Comparison of ENCODE assay signal across 8 mouse cellular contexts in the genomic region with DNA sequence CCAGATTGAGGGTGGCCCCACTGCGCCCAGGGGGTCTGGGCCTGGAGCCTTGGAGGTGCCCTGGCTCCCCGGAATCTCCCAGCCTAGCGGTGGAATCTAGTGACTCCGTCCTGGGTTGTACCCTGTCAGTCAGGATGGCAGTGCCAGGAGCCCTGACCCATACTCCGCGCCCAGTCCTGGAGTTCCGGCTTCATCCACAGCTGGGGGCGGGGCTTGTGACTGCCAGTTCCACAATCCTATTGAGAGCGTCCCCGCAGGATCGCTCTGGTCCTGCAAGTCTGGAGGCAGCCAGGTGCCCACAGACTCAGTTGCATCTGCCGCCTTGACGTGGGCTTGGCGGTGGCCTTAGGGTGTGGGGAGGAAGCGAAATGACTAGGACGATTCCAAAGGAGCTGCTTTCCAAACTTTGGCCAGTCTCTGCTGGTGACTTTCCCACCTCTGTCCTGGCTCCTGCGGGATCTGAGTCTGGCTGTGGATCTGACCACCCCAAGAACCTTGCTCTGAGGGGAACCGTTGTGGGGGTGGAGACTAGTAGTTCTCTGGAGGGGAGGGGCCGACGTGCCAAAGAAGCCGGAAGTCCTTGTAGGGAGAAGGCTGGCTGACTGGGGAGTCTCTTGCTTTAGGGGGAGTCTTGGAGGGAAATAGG. TPM values are rescaled to one million over a fixed set of nuclear protein-coding genes. Genes with fewer than 3 reads are reported as not detected.
DNase-seq lines count a peak whose midpoint lies in the region; ATAC-seq and TF ChIP-seq lines count a peak whose summit lies in the region.

No protein-coding gene starts in this region.

- intact Hi-C loops in heart, postnatal 10 days (cut with DNase I) = no loop called here

- TF ChIP-seq EP300 in lung, postnatal 0 days (IDR thresholded peaks at IDR 0.05) = no peak

- H3K4me2 ChIP-seq in forebrain, embryonic 11.5 days (ENCODE audit: low read depth, low read length, severe bottlenecking) = peak overlapping the region; percentile 96
- H3K4me2 ChIP-seq in lung, postnatal 0 days (replicated peaks; ENCODE audit: low read depth, low read length) = peak overlapping the region; percentile 98

- peak; percentile 79 for TF ChIP-seq CTCF in lung, postnatal 0 days (IDR thresholded peaks at IDR 0.05)
- peak; percentile 43; the same call in 1 of the 2 replicates for TF ChIP-seq CTCF in thymus, adult 2 months (IDR thresholded peaks at IDR 0.05; ENCODE audit: borderline replicate concordance, control insufficient read depth, extremely low read depth, insufficient read depth, low read length, poor library complexity)

- peaks cover 2% of the 10 kb centered on the region; the same call in 1 of the 2 replicates for H3K36me3 ChIP-seq in forebrain, embryonic 11.5 days (ENCODE audit: control insufficient read depth, insufficient read depth, low read length)
- H3K36me3 ChIP-seq in lung, postnatal 0 days (ENCODE audit: insufficient read depth, low read length) = 0 out of 2 replicates have a peak, but pooled peaks cover 4% of the 10 kb centered on the region
- H3K36me3 ChIP-seq in thymus, adult 2 months (ENCODE audit: control insufficient read depth, insufficient read depth, low read length) = no peaks in the 10 kb centered on the region; the same call in 1 of the 2 replicates

- DNase-seq in adrenal gland, postnatal 36 days = peak; percentile 95 to 97
- peak; percentile 92 for DNase-seq in forebrain, embryonic 11.5 days (ENCODE audit: low spot score)
- DNase-seq in heart, postnatal 10 days = peak; percentile 91 to 92
- peak; percentile 93 to 96 for DNase-seq in kidney, postnatal 4 days
- peak; percentile 96 for DNase-seq in lung, postnatal 0 days (ENCODE audit: low spot score)
- peak; percentile 80 for DNase-seq in ovary, adult 18-20 months (ENCODE audit: low spot score)
- peak; percentile 88 for DNase-seq in thymus, adult 2 months

- H3K27me3 ChIP-seq in forebrain, embryonic 11.5 days (ENCODE audit: control insufficient read depth, insufficient read depth, low read length) = no peaks in the 10 kb centered on the region
- H3K27me3 ChIP-seq in lung, postnatal 0 days (replicated peaks; ENCODE audit: insufficient read depth, low read length) = no peaks in the 10 kb centered on the region
- H3K27me3 ChIP-seq in thymus, adult 2 months (ENCODE audit: control insufficient read depth, insufficient read depth, low read length) = no peaks in the 10 kb centered on the region

- peak overlapping the region; percentile 58 for H3K9ac ChIP-seq in forebrain, embryonic 11.5 days (ENCODE audit: low read length)
- H3K9ac ChIP-seq in lung, postnatal 0 days (replicated peaks; ENCODE audit: low read depth) = peak overlapping the region; percentile 77

- peaks cover 14% of the 10 kb centered on the region for H3K4me1 ChIP-seq in forebrain, embryonic 11.5 days (replicated peaks; ENCODE audit: control insufficient read depth, insufficient read depth, low read length)
- peaks cover 13% of the 10 kb centered on the region; the same call in 1 of the 2 replicates for H3K4me1 ChIP-seq in lung, postnatal 0 days (ENCODE audit: insufficient read depth, low read depth, low read length)
- peaks cover 12% of the 10 kb centered on the region for H3K4me1 ChIP-seq in thymus, adult 2 months (replicated peaks; ENCODE audit: control insufficient read depth, insufficient read depth, low read length)

- H3K9me3 ChIP-seq in forebrain, embryonic 11.5 days (ENCODE audit: control insufficient read depth, low read length) = no peaks in the 10 kb centered on the region
- H3K9me3 ChIP-seq in lung, postnatal 0 days (ENCODE audit: low read length) = no peaks in the 10 kb centered on the region

- no peak overlapping the region for H3K27ac ChIP-seq in forebrain, embryonic 11.5 days (ENCODE audit: low read depth, low read length)
- H3K27ac ChIP-seq in lung, postnatal 0 days (ENCODE audit: low read length) = peak overlapping the region; percentile 81
- peak overlapping the region; percentile 6 for H3K27ac ChIP-seq in thymus, adult 2 months (ENCODE audit: control insufficient read depth, insufficient read depth, low read length)

- WGBS in forebrain, embryonic 11.5 days = 1% methylated on average over 21 of the region's 21 CpGs
- WGBS in lung, postnatal 0 days = under 1% methylated on average over 21 of the region's 21 CpGs
- under 1% methylated on average over 21 of the region's 21 CpGs for WGBS in thymus, adult 2 months

- H3K4me3 ChIP-seq in forebrain, embryonic 11.5 days (ENCODE audit: low read depth, low read length) = peak overlapping the region; percentile 67
- H3K4me3 ChIP-seq in lung, postnatal 0 days (ENCODE audit: low read depth, low read length) = peak overlapping the region; percentile 96
- peak overlapping the region; percentile 58 for H3K4me3 ChIP-seq in thymus, adult 2 months (ENCODE audit: control insufficient read depth, insufficient read depth, low read length)

- peak; percentile 39; the same call in 1 of the 2 replicates for TF ChIP-seq POLR2A in thymus, adult 2 months (IDR thresholded peaks at IDR 0.05; ENCODE audit: control insufficient read depth, extremely low read depth, insufficient read depth, low read length, poor library complexity)

- peak; percentile 79 for ATAC-seq in CD4-positive, CD25-positive, alpha-beta regulatory T cell, adult 4 months
- peak; percentile 85 for ATAC-seq in forebrain, embryonic 11.5 days (replicated peaks; ENCODE audit: low FRiP score)
- ATAC-seq in lung, postnatal 0 days = peak; percentile 93

RNA-seq across cellular contexts. Expression of gene Gm20708, which starts 1.1 kb away (rescaled TPM):
- 1 to 10 TPM; 1.0 to 3.2 TPM for polyA plus RNA-seq in CD4-positive, CD25-positive, alpha-beta regulatory T cell, adult 4 months (2017; shearing (Covaris generic))
- total RNA-seq in adrenal gland, postnatal 36 days (2021) = under 1 TPM; 0.50 to 0.63 TPM
- 0.55 and 0.87 TPM in 2 replicates for polyA plus RNA-seq in forebrain, embryonic 11.5 days (2014; fragmentation: Nextera tagmentation; extraction: Ambion mirVana)
- total RNA-seq in heart, postnatal 10 days (2021) = 1 to 10 TPM; 1.5 to 2.5 TPM
- 0.27 TPM in 1 of 2 replicates, not detected in the other for polyA plus RNA-seq in lung, postnatal 0 days (2015; fragmentation: Nextera tagmentation; extraction: Ambion mirVana)
- polyA plus RNA-seq in thymus, adult 2 months (2012; rRNA removed) = 0.06 TPM in 1 of 2 replicates, not detected in the other

RNA-seq across cellular contexts. Expression of gene Syngr2, which starts 1.1 kb away (rescaled TPM):
- polyA plus RNA-seq in CD4-positive, CD25-positive, alpha-beta regulatory T cell, adult 4 months (2017; shearing (Covaris generic)) = 100 to 1,000 TPM; 110 to 153 TPM
- 10 to 100 TPM; 80.4 to 97.8 TPM for total RNA-seq in adrenal gland, postnatal 36 days (2021)
- polyA plus RNA-seq in forebrain, embryonic 11.5 days (2014; fragmentation: Nextera tagmentation; extraction: Ambion mirVana) = 32.7 and 36.6 TPM in 2 replicates
- total RNA-seq in heart, postnatal 10 days (2021) = 100 to 1,000 TPM; 100 to 105 TPM
- polyA plus RNA-seq in lung, postnatal 0 days (2015; fragmentation: Nextera tagmentation; extraction: Ambion mirVana) = 96.0 and 108 TPM in 2 replicates
- 286 and 322 TPM in 2 replicates for polyA plus RNA-seq in thymus, adult 2 months (2012; rRNA removed)

RNA-seq across cellular contexts. Expression of gene 6030468B19Rik, which starts 13.1 kb away (rescaled TPM):
- 1 to 10 TPM in 1 of 2 experiments, not detected in 1; 1.0 TPM for polyA plus RNA-seq in CD4-positive, CD25-positive, alpha-beta regulatory T cell, adult 4 months (2017; shearing (Covaris generic))
- not detected for total RNA-seq in adrenal gland, postnatal 36 days (2021)
- 0.60 and 1.5 TPM in 2 replicates for polyA plus RNA-seq in forebrain, embryonic 11.5 days (2014; fragmentation: Nextera tagmentation; extraction: Ambion mirVana)
- total RNA-seq in heart, postnatal 10 days (2021) = not detected
- not detected in 2 replicates for polyA plus RNA-seq in lung, postnatal 0 days (2015; fragmentation: Nextera tagmentation; extraction: Ambion mirVana)
- polyA plus RNA-seq in thymus, adult 2 months (2012; rRNA removed) = 1.7 and 1.8 TPM in 2 replicates

RNA-seq across cellular contexts. Expression of gene Afmid, which starts 15.2 kb away (rescaled TPM):
- polyA plus RNA-seq in CD4-positive, CD25-positive, alpha-beta regulatory T cell, adult 4 months (2017; shearing (Covaris generic)) = 10 to 100 TPM; 24.8 to 42.0 TPM
- total RNA-seq in adrenal gland, postnatal 36 days (2021) = 1 to 10 TPM; 6.5 to 8.6 TPM
- 6.0 and 6.8 TPM in 2 replicates for polyA plus RNA-seq in forebrain, embryonic 11.5 days (2014; fragmentation: Nextera tagmentation; extraction: Ambion mirVana)
- 1 to 10 TPM; 7.4 to 10.0 TPM for total RNA-seq in heart, postnatal 10 days (2021)
- 2.4 and 2.9 TPM in 2 replicates for polyA plus RNA-seq in lung, postnatal 0 days (2015; fragmentation: Nextera tagmentation; extraction: Ambion mirVana)
- polyA plus RNA-seq in thymus, adult 2 months (2012; rRNA removed) = 17.7 and 18.2 TPM in 2 replicates

RNA-seq across cellular contexts. Expression of gene Tk1, which starts 15.4 kb away (rescaled TPM):
- polyA plus RNA-seq in CD4-positive, CD25-positive, alpha-beta regulatory T cell, adult 4 months (2017; shearing (Covaris generic)) = 10 to 100 TPM; 31.4 to 55.1 TPM
- total RNA-seq in adrenal gland, postnatal 36 days (2021) = 1 to 10 TPM; 7.9 to 8.8 TPM
- polyA plus RNA-seq in forebrain, embryonic 11.5 days (2014; fragmentation: Nextera tagmentation; extraction: Ambion mirVana) = 118 and 124 TPM in 2 replicates
- total RNA-seq in heart, postnatal 10 days (2021) = 10 to 100 TPM; 22.9 to 27.9 TPM
- 12.4 and 16.0 TPM in 2 replicates for polyA plus RNA-seq in lung, postnatal 0 days (2015; fragmentation: Nextera tagmentation; extraction: Ambion mirVana)
- 130 and 167 TPM in 2 replicates for polyA plus RNA-seq in thymus, adult 2 months (2012; rRNA removed)
